Mouse (Mus musculus): ENCODE measurements around the gene Sdcbp2. TPM values are rescaled to one million over a fixed set of nuclear protein-coding genes. Genes with fewer than 3 reads are reported as not detected.

Gene Sdcbp2
- total and polyA plus RNA-seq, 3 experiments = 0.25 TPM; not detected in 2

DNA sequence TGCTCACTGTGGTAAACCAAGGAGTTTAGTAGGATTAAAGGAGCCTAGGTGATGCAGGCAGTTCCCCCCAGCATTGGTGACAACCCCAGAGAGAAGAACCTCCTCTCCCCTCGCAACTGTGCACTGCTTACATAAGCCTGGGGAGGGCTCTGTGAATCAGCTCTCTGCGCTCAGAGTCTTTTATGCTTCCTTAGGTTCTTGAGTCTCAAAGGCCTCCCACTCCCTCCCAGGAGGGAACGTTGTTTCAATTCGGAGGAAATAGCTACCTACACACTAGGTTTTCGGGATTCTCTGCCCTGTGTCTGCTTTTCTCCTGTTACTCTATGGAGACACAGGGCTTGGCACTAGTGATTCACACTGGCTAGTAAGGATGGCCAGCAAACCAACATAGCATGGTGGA, 2.2 kb downstream of the Sdcbp2 start:
- TF ChIP-seq MXI1 (IDR thresholded peaks at IDR 0.05; ENCODE audit: low read depth, low read length) (no peak), MAZ (IDR thresholded peaks at IDR 0.05; ENCODE audit: low read depth, low read length) (no peak), BHLHE40 (IDR thresholded peaks at IDR 0.05; ENCODE audit: borderline replicate concordance, low read depth, low read length) (no peak), GATA1 (IDR thresholded peaks at IDR 0.05; ENCODE audit: low read depth, low read length) (no peak), GABPA (IDR thresholded peaks at IDR 0.05; ENCODE audit: low read depth, low read length) (no peak), SMC3 (IDR thresholded peaks at IDR 0.05; ENCODE audit: low read depth, low read length) (no peak), E2F4 (IDR thresholded peaks at IDR 0.05; ENCODE audit: borderline replicate concordance, low read depth, low read length) (no peak), SIN3A (IDR thresholded peaks at IDR 0.05; ENCODE audit: low read length) (no peak), ZMIZ1 (IDR thresholded peaks at IDR 0.05; ENCODE audit: low read depth, low read length) (no peak), RAD21 (IDR thresholded peaks at IDR 0.05; ENCODE audit: low read depth, low read length) (no peak), NRF1 (IDR thresholded peaks at IDR 0.05; ENCODE audit: insufficient read depth, low read depth, low read length, poor library complexity, severe bottlenecking) (no peak), CTCF (IDR thresholded peaks at IDR 0.05 in 2 of 3, conservative IDR thresholded peaks at IDR 0.05 in 1 of 3; ENCODE audit: control insufficient read depth in 1 of 3, insufficient read depth in 1 of 3, low read depth in 2 of 3, low read length in 3 of 3, poor library complexity in 1 of 3, severe bottlenecking in 1 of 3) (no peak), POLR2AphosphoS2 (IDR thresholded peaks at IDR 0.05; ENCODE audit: low read length) (no peak), ZKSCAN1 (IDR thresholded peaks at IDR 0.05; ENCODE audit: low read depth, low read length) (no peak), POLR2AphosphoS5 (IDR thresholded peaks at IDR 0.05; ENCODE audit: borderline replicate concordance, low read depth, low read length) (no peak), ZNF384 (IDR thresholded peaks at IDR 0.05; ENCODE audit: low read depth, low read length) (no peak)
- Histone ChIP-seq H3K9ac (ENCODE audit: control insufficient read depth, low read depth, low read length, poor library complexity, severe bottlenecking) (no peak overlapping the region), H3K4me3 (ENCODE audit: control insufficient read depth in 1 of 2, insufficient read depth in 1 of 2, low read depth in 2 of 2, low read length in 2 of 2) (no peak overlapping the region), H3K27ac (ENCODE audit: control insufficient read depth, low read depth, low read length) (no peak overlapping the region), H3K79me2 (ENCODE audit: control insufficient read depth, insufficient read depth, low read length, poor library complexity) (no peaks in the 10 kb centered on the region), H3K4me1 (ENCODE audit: control insufficient read depth in 1 of 2, insufficient read depth in 2 of 2, low read length in 2 of 2) (no peaks in the 10 kb centered on the region), H3K27me3 (ENCODE audit: control insufficient read depth in 1 of 2, insufficient read depth in 2 of 2, low read length in 2 of 2) (no peaks in the 10 kb centered on the region; a peak in 1 of 4 replicates), H3K36me3 (ENCODE audit: control insufficient read depth in 1 of 2, insufficient read depth in 2 of 2, low read length in 2 of 2) (no peaks in the 10 kb centered on the region), H3K9me3 (replicated peaks; ENCODE audit: insufficient read depth, low read length) (no peaks in the 10 kb centered on the region)
- no peak for DNase-seq (ENCODE audit: low read depth, low spot score)

- no peaks in the 10 kb centered on the region for H3K9me3 ChIP-seq (replicated peaks; ENCODE audit: insufficient read depth, low read length)
- H3K79me2 ChIP-seq (ENCODE audit: control insufficient read depth, insufficient read depth, low read length, poor library complexity) = no peaks in the 10 kb centered on the region
- H3K27me3 ChIP-seq (ENCODE audit: control insufficient read depth in 1 of 2, insufficient read depth in 2 of 2, low read length in 2 of 2) = no peaks in the 10 kb centered on the region; a peak in 1 of 4 replicates
- no peak overlapping the region for H3K4me3 ChIP-seq (ENCODE audit: control insufficient read depth in 1 of 2, insufficient read depth in 1 of 2, low read depth in 2 of 2, low read length in 2 of 2)
- H3K4me1 ChIP-seq (ENCODE audit: control insufficient read depth in 1 of 2, insufficient read depth in 2 of 2, low read length in 2 of 2) = no peaks in the 10 kb centered on the region
- no peak overlapping the region for H3K9ac ChIP-seq (ENCODE audit: control insufficient read depth, low read depth, low read length, poor library complexity, severe bottlenecking)
- no peaks in the 10 kb centered on the region for H3K36me3 ChIP-seq (ENCODE audit: control insufficient read depth in 1 of 2, insufficient read depth in 2 of 2, low read length in 2 of 2)
- no peak overlapping the region for H3K27ac ChIP-seq (ENCODE audit: control insufficient read depth, low read depth, low read length)
- DNase-seq (ENCODE audit: low read depth, low spot score) = no peak
- no peak for TF ChIP-seq CHD1 (IDR thresholded peaks at IDR 0.05; ENCODE audit: low read depth, low read length)
- peak in 2 of 3 experiments; percentile 12 to 34; a peak in 2 of 6 replicates for TF ChIP-seq CTCF (IDR thresholded peaks at IDR 0.05 in 2 of 3, conservative IDR thresholded peaks at IDR 0.05 in 1 of 3; ENCODE audit: control insufficient read depth in 1 of 3, insufficient read depth in 1 of 3, low read depth in 2 of 3, low read length in 3 of 3, poor library complexity in 1 of 3, severe bottlenecking in 1 of 3)
- TF ChIP-seq RAD21 (IDR thresholded peaks at IDR 0.05; ENCODE audit: low read depth, low read length) = peak; percentile 37
These were observed 2.8 kb downstream of the Sdcbp2 start for GRCm38 (mm10) chr2:151575119-151575698.

Measured in MEL (cell line).